Mouse (Mus musculus) gastrocnemius, postnatal 25 days (tissue): ENCODE results near the gene Bex4. TPM values are rescaled to one million over a fixed set of nuclear protein-coding genes. Genes with fewer than 3 reads are reported as not detected.
"Not testable (repeated sequence)": the region's sequence is repeated elsewhere in the genome, so short reads cannot be mapped to it uniquely, and the experiment has no call there.

Experiments used
- DNase-seq: peaks from one replicate; pipeline ENCODE4 v3.0.0; 2022
- long read RNA-seq, 2 experiments: library from polyadenylated mRNA; stranded (forward); transcript quantifications; one replicate each; pipeline ENCODE4 v2.0.0; 2021
- total RNA-seq, 2 experiments: library from RNA; stranded (reverse); gene quantifications; 1 replicate in 1 of 2; 2 replicates in 1 of 2; pipeline ENCODE4 v1.2.3; 2021

Bex4 gene
- total RNA-seq: not detected
- long read RNA-seq, experiment 1: 0 reads
- long read RNA-seq, experiment 2: 0 reads

DNA sequence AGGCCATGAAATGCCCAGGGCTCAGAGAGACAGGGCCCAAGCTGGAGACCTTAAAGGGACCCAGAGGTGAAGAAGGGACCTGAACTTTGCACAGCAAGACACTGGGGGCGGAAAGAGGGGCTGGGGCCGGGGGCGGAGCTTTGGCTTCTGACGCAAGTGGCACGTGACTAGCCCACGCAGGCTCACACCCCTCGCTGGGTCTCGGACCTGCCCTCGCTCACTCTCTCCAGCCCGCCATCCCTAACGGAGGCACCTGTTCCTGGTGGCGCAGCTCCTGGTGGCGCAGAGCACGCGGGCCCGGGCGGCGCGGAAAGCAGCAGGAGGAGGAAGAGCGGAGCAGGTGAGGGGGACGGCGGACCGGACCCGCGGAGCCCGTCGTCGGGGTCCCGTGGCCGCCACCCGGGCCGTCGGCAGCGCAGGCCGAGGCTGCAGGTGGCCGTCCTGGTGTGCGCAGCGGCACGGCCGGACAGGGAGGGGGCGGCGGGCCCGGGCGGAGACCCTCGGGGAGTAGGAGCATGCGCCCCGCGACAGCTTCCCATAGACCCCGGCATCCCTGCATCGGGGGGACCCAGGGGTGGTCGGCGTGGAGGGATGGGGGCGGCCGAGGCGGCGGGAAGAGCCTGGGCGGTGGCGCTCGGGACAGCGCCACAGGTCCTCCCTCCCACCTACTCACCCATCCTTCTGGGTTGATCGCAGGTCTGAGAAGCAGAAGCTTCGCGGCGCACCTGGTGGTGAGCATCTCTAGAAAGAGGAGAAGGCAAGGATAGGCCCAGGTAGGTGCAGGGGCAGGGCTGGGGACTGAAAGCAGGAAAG lies at the start of gene Bex4:
Gene Bex4, plus strand, starts transcription at position 170 of the 813 bp plus-strand sequence.
- DNase-seq: not testable (repeated sequence)

DNA sequence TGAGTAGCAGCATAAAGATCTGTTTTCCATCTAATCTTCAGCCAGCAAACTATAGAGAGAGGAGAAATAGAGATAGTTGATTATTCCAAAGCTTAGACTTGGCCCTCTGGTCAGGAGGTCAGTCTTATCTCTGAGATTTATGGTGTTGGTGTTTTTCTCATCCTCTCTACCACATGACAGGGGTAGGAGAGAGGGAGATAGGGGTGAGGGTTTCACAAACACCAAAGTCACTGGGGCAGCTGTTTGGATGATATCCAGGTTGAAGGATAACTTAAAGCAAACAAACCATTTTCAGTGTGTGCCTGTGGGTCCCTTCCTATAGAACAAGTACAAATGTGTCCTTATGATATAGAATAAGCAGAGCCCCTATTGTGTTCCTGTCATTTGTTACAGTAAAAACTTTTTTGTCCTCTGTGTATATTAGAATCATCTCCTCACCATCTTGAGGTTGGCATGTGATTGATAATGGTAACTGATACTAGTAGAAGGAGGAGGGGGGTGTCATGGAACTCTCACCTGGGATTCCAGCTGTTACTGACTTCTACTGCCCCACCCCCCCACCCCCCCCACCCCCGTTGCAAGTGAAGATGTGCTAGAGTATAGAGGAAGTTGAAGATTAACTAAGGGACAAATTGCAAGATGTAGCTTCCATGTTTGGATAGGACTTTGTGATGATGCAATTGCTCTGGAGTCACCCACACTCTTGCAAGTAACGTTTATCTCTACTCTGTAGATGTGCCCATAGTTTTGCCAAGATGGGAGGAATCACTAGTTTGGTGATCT lies 46.1 kb upstream of the Bex4 start:
- no peak for DNase-seq

DNA sequence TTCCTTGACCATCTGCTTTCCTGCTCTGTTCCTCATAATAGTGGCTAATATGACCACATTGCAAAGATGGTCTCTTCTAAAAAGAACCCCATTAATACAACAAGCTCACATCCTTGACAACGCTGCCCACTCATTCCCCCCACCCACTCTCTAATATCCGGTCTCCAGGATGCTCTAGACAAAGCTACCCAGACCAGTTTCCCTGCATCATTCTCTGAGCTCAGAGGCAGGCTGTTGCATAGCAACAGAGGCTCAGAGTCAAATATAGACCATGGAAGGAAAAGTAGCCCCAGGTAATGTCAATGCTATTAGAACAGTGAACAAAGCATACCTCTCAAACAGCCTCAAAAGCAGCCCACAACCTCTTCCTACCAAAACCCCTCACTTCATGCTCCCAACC lies 44.4 kb upstream of the Bex4 start:
- no peak for DNase-seq

DNA sequence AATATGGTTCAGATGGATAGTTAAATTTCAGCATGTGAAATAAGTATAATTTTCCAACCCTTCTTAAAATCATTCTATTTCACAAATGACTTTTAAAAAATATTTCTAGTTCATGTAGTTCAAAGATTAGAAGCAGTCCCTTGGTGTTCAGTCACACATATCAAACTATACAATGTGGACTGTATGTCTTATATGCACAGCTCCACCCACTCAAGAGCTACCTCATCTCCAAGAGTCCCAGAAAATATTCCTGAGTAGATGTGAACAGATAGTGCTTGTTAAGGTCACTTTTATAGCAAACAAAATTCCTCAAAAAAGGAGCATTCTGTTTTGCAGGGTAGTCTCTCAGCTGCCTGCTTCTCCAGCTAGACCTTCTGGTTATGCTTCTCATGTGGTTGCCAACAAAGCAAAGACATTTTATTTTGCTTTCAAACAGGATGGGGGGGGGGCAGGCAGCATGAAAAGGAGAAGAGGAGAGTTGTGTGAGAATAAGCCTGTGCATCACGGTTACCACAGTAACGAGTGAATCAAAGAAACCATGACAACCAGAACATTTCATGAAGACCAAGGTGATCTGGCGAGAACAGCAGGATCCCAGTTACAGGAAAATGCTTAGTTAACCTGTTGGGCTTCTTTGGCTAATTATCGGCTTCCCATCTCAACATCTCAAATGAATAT lies 34.6 kb upstream of the Bex4 start:
- DNase-seq: no peak

DNA sequence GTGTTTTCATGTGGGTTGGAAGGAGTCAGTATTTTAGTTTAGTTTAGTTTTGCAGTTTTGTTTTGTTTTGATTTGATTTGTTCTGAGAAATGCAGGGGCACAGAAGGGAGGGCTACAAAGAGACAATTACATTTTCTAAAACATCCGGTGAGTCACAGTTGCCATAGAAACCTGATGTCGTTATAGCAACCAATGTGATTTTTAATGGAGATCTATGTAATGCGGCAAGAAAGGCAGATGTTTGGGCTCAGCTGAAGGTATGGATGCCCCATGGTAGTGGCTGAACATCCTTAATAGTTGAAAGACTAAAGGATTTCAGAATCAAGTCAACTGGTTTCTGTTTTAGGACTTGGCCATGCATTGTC lies 34.1 kb upstream of the Bex4 start:
- no peak for DNase-seq

DNA sequence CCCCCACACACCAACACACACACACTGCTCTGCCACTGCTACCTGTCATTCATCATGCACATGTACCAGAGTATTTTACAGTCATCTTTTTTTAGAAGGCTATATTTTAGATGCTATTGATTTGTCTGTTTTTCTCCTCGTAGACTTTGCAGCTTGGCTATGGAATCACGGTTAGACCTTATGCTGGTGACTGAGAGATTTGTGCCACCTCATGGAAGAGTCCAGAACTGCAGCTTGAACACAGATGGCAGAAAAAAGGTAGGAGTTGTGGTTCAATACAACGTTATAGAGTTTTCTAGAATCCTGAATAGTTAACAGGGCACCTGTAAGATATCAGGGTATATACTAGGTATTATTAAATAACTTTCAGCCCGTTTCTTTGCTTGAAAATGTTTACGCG lies 30.9 kb upstream of the Bex4 start:
- DNase-seq: no peak

DNA sequence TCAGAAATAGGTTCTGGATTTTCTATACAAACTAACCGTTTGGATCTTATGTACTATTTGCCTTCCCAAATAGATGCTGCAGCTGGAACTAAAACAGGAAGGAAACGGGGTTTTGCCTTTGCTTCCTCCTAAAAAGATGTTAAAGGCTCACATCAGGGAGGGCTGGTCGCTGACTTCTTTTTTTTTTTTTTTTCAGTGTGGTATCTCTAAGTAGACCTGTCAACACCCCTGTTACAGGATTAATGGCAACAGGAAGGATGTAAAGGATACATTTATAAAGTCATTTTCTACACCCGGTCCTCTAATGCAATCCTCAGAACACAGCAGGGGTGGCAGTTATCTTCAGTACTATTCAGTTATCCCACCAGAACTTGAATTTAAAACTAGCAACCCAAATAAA lies 23.8 kb upstream of the Bex4 start:
- DNase-seq: no peak

DNA sequence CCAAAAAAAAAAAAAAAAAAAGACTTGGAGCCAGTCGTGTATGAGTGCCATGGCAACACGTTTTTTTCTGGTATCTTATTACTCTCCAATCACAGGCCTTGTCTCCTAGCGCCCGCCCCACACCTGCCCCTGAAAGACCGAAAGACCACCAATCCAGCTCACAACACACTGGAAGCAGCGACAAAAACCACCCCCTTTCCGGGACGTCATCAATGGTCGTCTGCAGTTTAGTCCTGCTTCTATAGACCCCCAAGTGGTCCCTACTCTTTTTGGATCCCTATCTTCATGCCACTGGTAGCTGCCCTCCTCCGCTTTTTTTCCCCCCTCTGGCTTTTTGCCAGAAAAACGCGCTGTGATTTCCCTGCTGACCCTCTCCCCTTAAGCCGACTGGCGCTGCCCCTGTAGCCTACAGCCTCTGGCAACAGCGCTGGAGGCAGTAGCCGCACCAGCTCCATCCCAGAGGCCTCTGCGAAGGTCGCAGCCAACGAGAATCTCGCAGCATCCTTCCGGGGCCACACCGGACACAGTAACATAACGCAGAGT lies 23.3 kb upstream of the Bex4 start:
- no peak for DNase-seq

DNA sequence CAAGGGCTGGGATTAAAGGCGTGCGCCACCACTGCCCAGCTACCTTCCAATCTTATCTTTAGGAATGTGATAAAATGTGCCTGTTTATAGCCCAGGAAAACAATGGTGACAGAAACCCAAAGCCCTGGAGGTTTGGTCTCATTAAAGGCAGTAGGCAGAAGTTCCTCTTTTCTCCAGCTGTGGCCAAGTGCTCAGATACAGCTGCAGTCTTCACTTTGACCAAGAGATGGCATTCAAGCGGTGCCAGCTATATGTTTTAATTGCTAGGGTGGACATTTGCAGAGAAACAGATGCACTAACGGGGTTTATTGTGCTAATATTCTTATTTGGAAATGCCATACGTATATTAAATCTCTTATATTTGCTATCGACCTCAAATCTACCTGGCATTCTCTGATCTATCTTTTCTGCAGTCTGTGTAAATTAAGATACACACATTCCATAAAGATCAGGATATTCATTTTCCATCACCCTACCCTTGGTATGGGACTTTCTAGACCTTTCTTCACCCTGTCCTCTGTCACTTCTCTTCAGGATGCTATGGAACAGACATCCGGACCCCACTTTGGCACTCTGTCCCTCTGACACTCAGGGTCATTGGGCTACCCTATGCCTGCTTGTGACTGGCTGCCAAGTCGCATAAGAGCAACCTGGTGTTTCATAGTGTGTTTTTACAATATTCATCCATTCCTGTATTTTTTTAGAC lies 11.6 kb upstream of the Bex4 start:
- no peak for DNase-seq

DNA sequence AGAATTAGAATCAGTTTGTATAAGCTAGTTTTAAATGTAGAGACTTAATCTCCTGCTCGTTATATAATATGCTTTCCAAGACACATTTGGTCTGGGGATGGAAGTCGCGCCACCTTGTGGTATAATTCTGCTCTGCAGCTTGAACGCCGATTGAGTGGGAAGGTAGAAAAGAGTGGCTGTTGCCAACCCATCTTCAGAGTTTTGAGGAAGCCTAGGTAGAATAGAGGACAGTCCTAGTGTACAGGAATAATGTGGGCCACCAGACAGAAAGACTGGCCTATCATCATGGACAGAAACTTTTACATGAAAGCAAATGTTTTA lies 11.1 kb upstream of the Bex4 start:
- DNase-seq: no peak

DNA sequence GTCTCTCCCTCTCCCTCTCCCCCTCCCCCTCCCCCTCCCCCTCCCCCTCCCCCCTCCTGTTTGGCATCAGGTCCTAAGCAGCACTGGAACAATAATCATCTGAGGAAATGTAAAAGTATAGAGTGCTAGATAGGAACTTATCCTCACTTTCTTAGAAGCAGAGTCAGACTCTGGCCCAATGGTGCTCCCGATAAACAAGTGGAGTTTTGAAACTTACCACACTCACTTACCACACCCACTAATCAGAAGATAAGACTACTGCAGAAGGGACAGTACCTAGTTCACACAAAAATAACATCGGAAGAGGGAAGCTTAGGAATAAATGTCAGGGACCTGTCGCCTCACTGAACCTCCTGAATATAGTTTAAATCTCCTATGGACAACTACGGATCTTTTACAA lies 3.2 kb upstream of the Bex4 start:
- no peak for DNase-seq

DNA sequence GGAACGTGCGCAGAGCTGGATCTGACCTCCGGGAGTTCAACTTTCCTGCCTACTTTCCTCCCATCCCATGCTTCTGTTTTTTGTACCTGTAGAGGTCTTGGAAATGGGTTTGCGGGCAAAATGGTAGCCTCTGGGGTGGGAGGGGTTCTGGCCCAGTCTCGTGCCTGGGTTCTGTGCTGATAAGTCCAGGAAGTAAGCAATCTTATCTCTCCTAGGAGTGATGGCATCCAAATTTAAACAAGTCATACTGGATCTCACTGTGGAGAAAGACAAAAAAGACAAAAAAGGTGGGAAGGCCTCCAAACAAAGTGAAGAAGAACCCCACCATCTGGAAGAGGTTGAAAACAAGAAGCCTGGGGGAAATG lies 826 bp downstream of the Bex4 start:
- DNase-seq: not testable (repeated sequence)

DNA sequence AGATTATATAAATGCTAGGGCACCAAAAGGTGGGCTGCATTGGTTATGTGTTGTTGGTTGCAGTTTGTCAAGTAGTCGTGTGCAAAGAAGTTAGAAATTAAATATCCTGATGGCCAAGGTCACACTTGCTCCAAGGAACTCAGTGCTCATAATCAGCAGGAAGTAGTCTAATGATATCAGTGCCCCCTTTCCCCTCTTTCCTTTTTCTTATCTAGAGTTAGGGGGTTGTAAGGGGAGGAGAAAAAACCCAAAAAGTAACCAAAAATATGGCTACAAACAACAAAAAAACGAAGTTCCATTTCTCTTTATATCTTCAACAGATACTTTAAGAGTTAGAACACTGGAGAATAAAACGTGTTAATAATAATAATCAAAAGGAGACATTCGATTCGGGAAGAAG lies 2.6 kb downstream of the Bex4 start:
- no peak for DNase-seq

DNA sequence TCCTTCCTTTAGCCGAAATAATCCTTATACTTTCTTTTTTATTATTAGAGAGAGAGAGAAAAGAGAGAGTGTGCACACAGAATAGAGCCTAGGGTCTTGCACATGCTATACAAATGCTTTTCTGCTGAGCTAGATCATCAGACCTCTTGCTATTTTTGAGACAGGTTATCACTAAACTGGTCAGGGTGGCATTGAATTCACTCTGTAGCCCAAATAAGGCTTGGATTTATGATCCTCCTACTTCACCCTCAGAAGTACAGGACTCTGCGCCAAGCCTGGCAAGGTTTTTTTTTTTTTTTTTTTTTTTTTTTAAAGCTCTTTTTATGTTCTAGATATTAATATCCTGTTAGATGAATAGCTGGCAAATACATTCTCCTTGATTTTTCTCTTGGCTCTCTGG lies 4.9 kb downstream of the Bex4 start:
- DNase-seq: no peak

DNA sequence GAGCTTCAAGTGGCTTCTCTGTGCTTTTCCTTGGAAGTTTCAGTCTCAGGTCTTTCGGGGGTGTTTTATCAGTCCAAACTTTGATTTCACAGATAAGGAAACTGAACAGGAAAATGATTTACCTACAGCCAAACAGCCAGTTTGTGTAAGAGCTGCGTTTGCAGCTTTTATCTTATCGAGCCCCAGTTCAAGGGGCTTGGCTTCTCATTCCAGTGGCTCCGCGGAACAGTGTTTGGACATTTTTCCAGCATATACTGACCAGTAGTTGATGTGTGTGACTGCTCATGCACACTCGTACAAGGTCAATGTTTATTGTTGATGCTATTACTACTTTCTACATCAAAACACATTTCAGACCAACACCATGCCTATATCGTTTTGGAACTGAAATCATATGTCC lies 5.4 kb downstream of the Bex4 start:
- no peak for DNase-seq

DNA sequence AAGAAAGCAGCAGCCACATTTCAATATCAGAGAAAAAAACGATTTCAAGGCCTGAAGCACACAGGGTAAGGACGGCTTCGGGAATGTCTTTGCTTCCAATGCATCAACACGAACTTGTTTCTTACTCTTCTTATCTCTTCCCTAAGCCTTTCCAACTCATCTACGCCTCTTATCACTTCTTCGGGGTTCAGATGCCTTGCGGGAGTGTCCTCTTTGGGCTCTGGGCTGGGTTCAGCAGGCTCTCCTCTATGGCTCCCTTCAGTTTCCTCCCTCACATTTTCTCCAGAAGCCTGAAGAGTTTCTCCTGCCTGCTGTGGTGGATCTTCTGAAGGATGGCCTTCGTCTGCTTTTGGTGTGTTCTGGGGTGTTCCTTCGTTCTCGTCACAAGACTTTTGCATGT lies 31.8 kb downstream of the Bex4 start:
- DNase-seq: no peak

DNA sequence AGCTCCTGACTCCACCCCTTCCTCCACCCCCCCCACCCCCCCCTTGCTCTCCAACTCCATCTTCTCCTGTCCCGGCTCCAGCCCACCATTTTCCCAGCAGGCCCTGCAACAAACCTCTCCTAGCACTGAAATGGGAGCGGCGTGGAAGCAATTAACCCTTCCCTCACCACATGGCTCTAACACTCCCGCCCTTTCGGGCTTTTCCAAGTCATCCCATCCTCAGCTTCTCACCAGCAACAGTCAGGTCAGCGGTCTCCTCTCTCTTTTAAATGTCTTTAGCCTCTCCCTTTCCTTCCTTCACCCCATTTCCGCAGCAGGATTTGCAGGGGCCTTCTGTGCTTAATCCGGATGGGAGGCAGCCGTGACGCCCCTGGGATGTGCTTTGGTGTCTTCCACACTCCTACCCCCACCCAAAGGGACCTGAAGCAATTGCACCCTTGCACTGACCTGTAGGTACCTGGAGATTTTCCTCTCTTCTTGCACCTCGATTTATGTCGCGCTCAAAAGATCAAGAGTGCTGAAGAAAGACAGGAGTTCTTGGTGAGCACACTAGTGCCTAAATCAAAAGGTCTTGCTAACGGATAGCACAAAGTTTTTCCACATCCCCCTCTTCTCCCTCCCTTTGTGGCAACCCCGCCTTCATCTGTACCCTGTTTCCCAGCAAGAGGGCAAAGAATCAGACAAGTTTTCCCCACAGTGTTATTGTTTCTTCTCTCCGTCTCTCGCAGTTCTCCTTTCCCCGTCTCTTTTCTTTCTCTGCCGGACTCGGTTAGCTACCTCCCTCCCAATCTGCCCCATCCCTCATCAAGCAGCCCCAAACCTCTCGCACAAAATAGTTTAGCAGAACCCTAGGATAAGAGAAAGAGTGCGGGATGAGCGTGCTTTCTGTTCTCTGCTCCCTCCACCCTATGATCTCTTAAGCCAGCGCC lies 32.7 kb downstream of the Bex4 start:
- DNase-seq: peak; percentile 58

DNA sequence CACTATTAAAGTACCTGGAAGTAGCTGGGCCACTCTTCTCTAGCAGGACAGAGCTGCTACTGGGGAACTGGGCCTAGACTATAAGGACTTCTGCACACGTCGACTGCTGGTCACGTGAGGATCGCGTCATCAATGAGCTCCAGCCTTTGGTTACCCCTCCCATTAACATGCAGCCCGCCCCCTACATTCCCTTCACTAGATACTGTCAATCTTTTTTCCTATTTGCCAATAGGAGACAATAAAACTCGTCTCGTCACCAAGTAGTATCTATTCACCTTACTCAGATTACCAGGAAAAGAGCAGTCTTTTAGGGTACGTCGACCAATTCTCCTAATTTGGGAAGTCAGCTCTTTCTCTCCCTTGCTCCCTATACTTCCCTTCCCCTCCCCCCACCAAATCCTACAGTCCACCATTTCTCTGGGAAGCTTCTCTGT lies 33.3 kb downstream of the Bex4 start, which contains the start of gene Tceal8:
Gene Tceal8, minus strand, starts transcription at position 225 of the 434 bp plus-strand sequence.
- DNase-seq: peak; percentile 70

DNA sequence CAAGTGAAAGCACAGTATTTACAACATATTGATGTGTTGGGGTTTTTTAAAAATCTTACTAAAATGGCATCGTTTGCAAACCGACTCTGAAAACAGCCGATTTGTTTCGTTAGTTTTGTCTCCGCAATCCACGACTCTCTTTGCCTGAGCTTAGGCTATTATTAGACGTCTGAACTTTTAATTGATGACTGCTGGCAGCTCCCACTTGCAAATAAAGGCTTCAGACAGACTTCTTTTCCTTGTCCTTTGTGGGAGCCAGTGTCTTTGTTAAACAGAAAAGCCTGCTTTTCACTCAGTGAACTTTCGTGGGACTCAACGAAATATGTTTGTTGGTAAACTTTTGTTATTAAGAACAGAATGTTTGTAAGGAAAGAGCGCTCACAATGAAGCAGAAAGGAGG lies 34.0 kb downstream of the Bex4 start:
- DNase-seq: no peak

DNA sequence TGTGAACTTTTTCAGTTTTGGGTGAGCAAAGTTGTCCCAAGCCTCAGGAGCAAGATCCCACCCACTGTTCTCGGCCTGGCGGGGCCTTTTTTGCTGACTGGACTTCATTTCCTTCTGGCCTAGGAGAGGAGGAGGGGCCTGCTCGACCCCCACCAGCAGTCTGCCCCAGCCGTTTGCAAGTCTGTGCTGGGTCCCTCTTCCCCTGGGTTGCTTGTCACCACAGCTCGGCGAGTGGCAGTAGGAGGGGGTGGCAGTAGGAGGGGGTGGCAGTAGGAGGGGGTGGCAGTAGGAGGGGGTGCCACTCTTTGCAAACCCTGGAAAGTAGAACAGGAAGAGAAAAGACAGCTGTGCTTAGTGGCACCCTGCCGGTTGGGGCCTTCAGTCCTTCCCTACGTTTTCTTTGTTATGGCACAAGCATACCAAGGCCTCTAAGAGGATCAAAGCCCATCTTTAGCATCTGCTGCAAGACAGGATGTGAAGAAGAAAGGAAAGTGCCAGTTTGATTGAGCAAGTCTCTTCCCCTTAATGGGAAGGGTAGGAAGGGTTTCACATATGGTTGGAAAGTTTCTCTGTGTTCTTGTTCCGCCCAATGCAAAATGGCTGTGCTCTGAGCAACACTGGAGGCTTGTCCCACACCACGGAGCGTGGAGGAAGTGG lies 42.2 kb downstream of the Bex4 start:
- DNase-seq: no peak

DNA sequence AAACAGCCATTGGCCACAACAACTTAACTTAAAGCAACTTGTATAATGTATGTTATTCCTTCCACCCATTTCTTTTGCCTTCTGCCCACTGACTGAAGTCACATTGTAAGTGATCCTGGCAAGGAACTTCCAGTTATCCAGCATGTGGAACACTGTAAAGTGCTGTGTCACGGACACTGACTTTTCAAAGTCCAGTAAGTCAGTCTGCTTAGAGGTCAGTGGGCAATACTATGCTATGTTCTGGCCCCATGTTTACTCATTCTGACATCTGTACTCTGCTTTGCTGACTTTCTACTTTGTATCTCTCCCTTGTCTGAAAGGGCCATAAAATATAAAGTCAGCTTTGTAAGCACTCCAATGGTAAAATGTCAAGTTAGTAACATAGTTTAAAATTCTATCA lies 44.3 kb downstream of the Bex4 start:
- no peak for DNase-seq
